Mouse (Mus musculus) midbrain, embryonic 16.5 days (tissue): ENCODE data around the gene Brat1. TPM values are rescaled to one million over a fixed set of nuclear protein-coding genes. Genes with fewer than 3 reads are reported as not detected.
A peak's percentile ranks its signal among the peaks of the same experiment; 100 is the strongest.

Experiments used
- ATAC-seq: fragments of 200-750 bp; cut with Nextera tagmentation; 2 replicates; pipeline ENCODE4 v1.8.0; 2017; ENCODE audit warnings: moderate TSS enrichment
- H3K27ac ChIP-seq: fragments of 300-500 bp; sonication (generic); 2 replicates; pipeline ENCODE4 v1.5.1; 2014; ENCODE audit warnings: mild to moderate bottlenecking, low read length, mixed read lengths
- H3K27me3 ChIP-seq: fragments of 300-500 bp; sonication (generic); 2 replicates; pipeline ENCODE4 v1.6.1; 2014; ENCODE audit warnings: low read depth, low read length, mixed read lengths; ENCODE audit not compliant: control insufficient read depth, insufficient read depth
- H3K36me3 ChIP-seq: fragments of 300-500 bp; sonication (generic); 2 replicates; pipeline ENCODE4 v1.6.1; 2014; ENCODE audit warnings: mild to moderate bottlenecking, low read length, moderate library complexity, mixed read lengths; ENCODE audit not compliant: control insufficient read depth, insufficient read depth
- H3K4me1 ChIP-seq: fragments of 300-500 bp; sonication (generic); 2 replicates; pipeline ENCODE4 v1.6.1; 2014; ENCODE audit warnings: mild to moderate bottlenecking, low read length, mixed read lengths; ENCODE audit not compliant: control insufficient read depth, insufficient read depth
- H3K4me2 ChIP-seq: fragments of 300-500 bp; sonication (generic); 2 replicates; pipeline ENCODE4 v1.6.1; 2014; ENCODE audit warnings: mild to moderate bottlenecking, low read length, mixed read lengths
- H3K4me3 ChIP-seq: fragments of 300-500 bp; sonication (generic); 2 replicates; pipeline ENCODE4 v1.5.1; 2014; ENCODE audit warnings: low read depth, mild to moderate bottlenecking, low read length, moderate library complexity, mixed read lengths
- H3K9ac ChIP-seq: fragments of 300-500 bp; sonication (generic); 2 replicates; pipeline ENCODE4 v1.6.1; 2014; ENCODE audit warnings: low read depth, low read length, mixed read lengths
- H3K9me3 ChIP-seq: fragments of 300-500 bp; sonication (generic); replicated peaks from 2 replicates; pipeline ENCODE4 v1.6.1; 2014; ENCODE audit warnings: mild to moderate bottlenecking, low read length, mixed read lengths; ENCODE audit not compliant: control insufficient read depth, poor library complexity, severe bottlenecking
- WGBS: fragments of 180-500 bp; shearing (Covaris S2); extraction: QIAGEN DNeasy Blood & Tissue Kit; methylation state at CpG from one replicate; pipeline ENCODE4 v1.1.7; 2014; 5-methylcytosine and 5-hydroxymethylcytosine counted together
- polyA plus RNA-seq: library from polyadenylated mRNA; unstranded; fragments of >200 nt; fragmentation: Nextera tagmentation; extraction: Ambion mirVana; gene quantifications from 2 replicates; pipeline ENCODE4 v1.2.1, GENCODE M21; 2015

Gene Brat1
- polyA plus RNA-seq, 1 experiment from 2014 or later = 24.8 TPM

- no peak overlapping the region for H3K27ac ChIP-seq
- H3K4me2 ChIP-seq = no peak overlapping the region
- H3K36me3 ChIP-seq = peaks cover 32% of the 10 kb centered on the region
- 79% methylated on average over 3 of the region's 3 CpGs for WGBS
- no peak overlapping the region for H3K4me3 ChIP-seq
- H3K9ac ChIP-seq = no peak overlapping the region
- no peak for ATAC-seq
- H3K4me1 ChIP-seq = no peaks in the 10 kb centered on the region
- H3K9me3 ChIP-seq = no peaks in the 10 kb centered on the region
- no peaks in the 10 kb centered on the region for H3K27me3 ChIP-seq
Measured at GRCm38 (mm10) chr5:140688434-140688833, 16.4 kb upstream of the Brat1 start.

GRCm38 (mm10) chr5:140695987-140696386, 8.8 kb upstream of the Brat1 start:
- ATAC-seq = no peak
- Histone ChIP-seq H3K36me3 (peaks cover 23% of the 10 kb centered on the region), H3K27me3 (no peaks in the 10 kb centered on the region), H3K9ac (no peak overlapping the region), H3K4me1 (peaks cover 5% of the 10 kb centered on the region), H3K4me2 (no peak overlapping the region), H3K4me3 (no peak overlapping the region), H3K27ac (no peak overlapping the region), H3K9me3 (no peaks in the 10 kb centered on the region)
- WGBS = 86% methylated on average over 7 of the region's 7 CpGs

DNA sequence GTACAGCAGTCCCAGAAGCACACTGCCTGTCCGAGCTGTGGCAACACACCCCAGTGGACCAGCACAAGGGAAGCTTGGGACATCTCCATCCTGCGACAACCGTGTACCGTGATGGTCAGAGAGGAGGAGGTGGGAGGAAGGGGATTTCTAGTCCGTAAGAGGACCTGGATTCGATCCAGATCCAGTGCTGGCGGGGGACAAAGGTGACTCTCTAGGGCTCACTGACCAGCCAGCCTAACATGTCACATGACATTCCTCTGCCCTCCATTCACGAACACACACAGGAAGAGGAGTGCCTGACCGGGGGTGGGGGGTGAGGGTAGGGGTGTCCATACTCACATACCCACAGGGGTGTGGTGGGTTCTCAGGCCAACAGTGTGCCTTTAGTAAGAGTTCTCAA, 5.0 kb upstream of the Brat1 start:
- H3K4me2 ChIP-seq = no peak overlapping the region
- H3K27me3 ChIP-seq = no peaks in the 10 kb centered on the region
- H3K9me3 ChIP-seq = no peaks in the 10 kb centered on the region
- no peak for ATAC-seq
- H3K9ac ChIP-seq = 0 out of 2 replicates have a peak overlapping the region, but pooled peaks have one; percentile 12
- H3K27ac ChIP-seq = no peak overlapping the region
- no peak overlapping the region for H3K4me3 ChIP-seq
- peaks cover 16% of the 10 kb centered on the region for H3K36me3 ChIP-seq
- peaks cover 17% of the 10 kb centered on the region for H3K4me1 ChIP-seq
- 84% methylated on average over 9 of the region's 9 CpGs for WGBS

DNA sequence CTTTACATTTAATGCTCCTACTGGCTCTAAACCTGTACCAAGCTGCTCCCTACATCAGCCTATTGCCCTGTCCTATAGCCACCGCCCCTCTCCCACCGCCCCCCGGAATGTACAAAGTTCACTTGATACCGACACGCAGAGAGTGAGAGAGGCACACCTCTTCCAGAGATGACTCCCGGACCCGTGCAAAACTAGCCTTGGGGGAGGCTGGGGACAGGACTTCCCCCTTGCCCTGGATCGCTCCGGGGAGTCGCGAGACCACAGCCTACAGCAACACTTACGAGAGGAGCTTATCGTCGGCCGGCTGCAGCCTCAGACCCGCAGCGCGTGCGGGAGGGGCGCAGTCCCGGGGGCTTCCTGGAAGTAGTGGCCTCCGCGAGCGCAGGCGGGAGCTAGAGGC, 3.1 kb upstream of the Brat1 start:
- peak overlapping the region; percentile 90 for H3K4me3 ChIP-seq
- peak overlapping the region; percentile 86 for H3K4me2 ChIP-seq
- H3K4me1 ChIP-seq = peaks cover 30% of the 10 kb centered on the region
- no peaks in the 10 kb centered on the region for H3K27me3 ChIP-seq
- H3K9ac ChIP-seq = peak overlapping the region; percentile 97
- H3K27ac ChIP-seq = peak overlapping the region; percentile 92
- peaks cover 11% of the 10 kb centered on the region for H3K36me3 ChIP-seq
- peak; percentile 8 for ATAC-seq
- H3K9me3 ChIP-seq = no peaks in the 10 kb centered on the region
- under 1% methylated on average over 25 of the region's 25 CpGs for whole genome bisulfite sequencing

DNA sequence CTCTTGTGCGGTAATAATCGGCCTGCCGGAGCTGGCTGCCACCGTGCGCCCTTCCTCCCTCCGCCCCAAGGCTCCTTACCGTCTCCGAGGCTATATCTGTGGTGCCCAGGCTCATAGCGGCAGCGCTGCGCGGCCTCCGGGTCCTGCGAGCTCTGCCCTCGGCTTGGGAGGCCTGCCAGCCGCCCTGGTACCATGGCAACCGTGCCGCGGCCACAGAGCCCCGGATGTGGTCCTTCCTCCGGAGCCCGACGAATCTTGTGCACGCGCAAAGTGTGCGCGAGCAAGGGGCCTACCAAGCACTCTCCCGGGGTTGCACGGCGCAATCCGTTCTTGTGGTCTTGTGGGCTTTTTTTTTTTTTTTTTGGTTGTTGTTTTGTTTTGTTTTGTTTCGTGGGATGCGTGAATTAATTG, 2.7 kb upstream of the Brat1 start, which contains the start of gene Iqce:
TSS of gene Iqce (minus strand) at position 276 of the 411 bp plus-strand sequence.
- WGBS = under 1% methylated on average over 33 of the region's 33 CpGs
- peak within 1 kb of the TSS; percentile 90 for H3K4me3 ChIP-seq
- H3K4me2 ChIP-seq = peak within 1 kb of the TSS; percentile 86
- no peaks in the 10 kb centered on the region for H3K9me3 ChIP-seq
- peak within 1 kb of the TSS; percentile 92 for H3K27ac ChIP-seq
- H3K27me3 ChIP-seq = no peaks in the 10 kb centered on the region
- ATAC-seq = peak; percentile 63
- peaks cover 7% of the 10 kb centered on the region for H3K36me3 ChIP-seq
- peak within 1 kb of the TSS; percentile 97 for H3K9ac ChIP-seq
- H3K4me1 ChIP-seq = peaks cover 32% of the 10 kb centered on the region

- peaks cover 32% of the 10 kb centered on the region for H3K4me1 ChIP-seq
Measured at GRCm38 (mm10) chr5:140702618-140703175, 2.1 kb upstream of the Brat1 start.

GRCm38 (mm10) chr5:140703480-140704377, 1.1 kb upstream of the Brat1 start:
- no peaks in the 10 kb centered on the region for H3K27me3 ChIP-seq
- H3K9me3 ChIP-seq = no peaks in the 10 kb centered on the region
- H3K36me3 ChIP-seq = peaks cover 4% of the 10 kb centered on the region; the same call in 1 of the 2 replicates
- peak overlapping the region; percentile 72 for H3K4me3 ChIP-seq
- H3K27ac ChIP-seq = peak overlapping the region; percentile 80
- peak overlapping the region; percentile 59; the same call in 1 of the 2 replicates for H3K9ac ChIP-seq
- ATAC-seq = 0 out of 2 replicates have a peak, but pooled peaks have one; percentile 0
- peak overlapping the region; percentile 46 for H3K4me2 ChIP-seq
- peaks cover 32% of the 10 kb centered on the region for H3K4me1 ChIP-seq
- 40% methylated on average over 17 of the region's 17 CpGs for WGBS

More at GRCm38 (mm10) chr5:140702618-140703175, 2.1 kb upstream of the Brat1 start:
- H3K4me2 ChIP-seq = peak overlapping the region; percentile 86
- no peaks in the 10 kb centered on the region for H3K9me3 ChIP-seq
- WGBS = 62% methylated on average over 19 of the region's 19 CpGs
- no peaks in the 10 kb centered on the region for H3K27me3 ChIP-seq
- H3K27ac ChIP-seq = peak overlapping the region; percentile 92
- H3K36me3 ChIP-seq = peaks cover 6% of the 10 kb centered on the region; the same call in 1 of the 2 replicates
- peak overlapping the region; percentile 97 for H3K9ac ChIP-seq
- ATAC-seq = no peak
- peak overlapping the region; percentile 90 for H3K4me3 ChIP-seq

DNA sequence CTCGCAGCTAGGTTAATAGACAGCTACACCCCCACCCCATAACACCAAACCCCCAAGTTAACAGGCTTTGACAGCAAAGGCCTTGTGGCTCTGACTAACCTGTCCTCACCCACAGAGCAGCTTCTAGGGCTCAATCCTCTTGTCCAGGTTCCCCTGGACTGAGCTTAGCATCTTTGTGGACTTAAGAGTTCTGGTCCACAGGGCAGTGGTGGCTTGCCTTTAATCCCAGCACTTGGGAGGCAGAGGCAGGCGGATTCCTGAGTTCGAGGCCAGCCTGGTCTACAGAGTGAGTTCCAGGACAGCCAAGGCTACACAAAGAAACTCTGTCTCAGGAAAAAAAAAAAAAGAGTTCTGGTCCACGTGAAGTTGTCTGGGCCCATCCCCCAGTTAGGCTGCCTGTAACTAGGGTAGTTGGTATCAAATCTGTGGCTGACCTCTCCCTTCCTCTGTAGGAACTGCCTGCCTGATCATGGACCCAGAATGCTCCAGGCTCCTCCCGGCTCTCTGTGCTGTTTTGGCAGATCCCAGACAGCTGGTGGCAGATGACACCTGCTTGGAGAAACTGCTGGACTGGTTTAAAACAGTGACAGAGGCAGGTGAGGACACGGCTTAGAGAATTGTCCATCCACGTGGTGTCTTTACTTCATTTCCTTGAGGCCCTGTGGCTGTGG, 825 bp downstream of the Brat1 start:
- peak overlapping the region; percentile 90 for H3K4me2 ChIP-seq
- peak overlapping the region; percentile 72 for H3K4me3 ChIP-seq
- H3K9me3 ChIP-seq = no peaks in the 10 kb centered on the region
- peak overlapping the region; percentile 80 for H3K27ac ChIP-seq
- 67% methylated on average over 7 of the region's 7 CpGs for WGBS
- H3K4me1 ChIP-seq = peaks cover 28% of the 10 kb centered on the region
- H3K27me3 ChIP-seq = no peaks in the 10 kb centered on the region
- H3K9ac ChIP-seq = peak overlapping the region; percentile 76
- peaks cover 12% of the 10 kb centered on the region for H3K36me3 ChIP-seq
- ATAC-seq = no peak
